Mouse (Mus musculus) ZHBTc4 (cell line): ENCODE data around the gene Ccr7.
A peak's percentile ranks its signal among the peaks of the same experiment; 100 is the strongest.

Source experiments
- DNase-seq: peaks from one replicate; pipeline ENCODE4 v3.0.0-alpha.2; 2011; ENCODE audit warnings: low read depth, low spot score

Ccr7 gene

GRCm38 (mm10) chr11:99117907-99118306, 37.0 kb downstream of the Ccr7 start:
- peak; percentile 53 for DNase-seq

GRCm38 (mm10) chr11:99115940-99116339, 38.9 kb downstream of the Ccr7 start:
- DNase-seq = no peak

GRCm38 (mm10) chr11:99113111-99113510, 41.8 kb downstream of the Ccr7 start:
- DNase-seq = no peak

DNA sequence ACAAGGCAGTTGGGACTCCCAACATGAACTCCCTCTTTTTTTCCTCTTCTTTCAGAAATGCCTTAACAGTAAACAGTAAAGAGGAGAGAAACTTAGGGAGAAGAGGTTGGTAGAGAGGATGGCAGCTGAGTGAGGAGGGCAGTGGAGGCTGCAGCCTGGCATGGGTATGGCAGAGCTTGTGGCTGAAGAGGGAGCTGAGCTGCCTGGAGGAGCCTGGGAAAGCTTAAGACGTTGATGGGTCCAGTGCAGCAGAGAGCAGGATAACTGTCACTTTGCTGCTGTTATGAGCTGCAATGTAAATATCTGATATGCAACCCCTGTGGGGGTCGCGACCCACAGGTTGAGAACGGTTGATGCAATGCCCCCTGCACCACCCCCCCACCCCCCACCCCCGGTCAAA, 42.2 kb downstream of the Ccr7 start:
- no peak for DNase-seq

DNA sequence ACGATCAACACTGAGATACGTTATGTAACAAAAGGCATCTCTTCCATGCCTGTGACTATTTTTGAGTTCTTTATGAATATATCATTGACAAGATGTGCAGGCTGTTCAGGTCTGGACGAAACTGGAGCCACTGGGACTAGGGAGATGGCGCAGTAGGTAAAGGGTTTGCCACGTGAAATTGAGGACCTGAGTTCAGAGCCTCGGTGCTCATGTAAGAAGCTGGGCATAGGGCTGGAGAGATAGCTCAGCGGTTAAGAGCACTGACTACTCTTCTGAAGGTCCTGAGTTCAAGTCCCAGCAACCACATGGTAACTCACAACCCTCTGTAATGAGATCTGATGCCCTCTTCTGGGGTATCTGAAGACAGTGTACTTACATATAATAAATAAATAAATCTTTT, 43.2 kb downstream of the Ccr7 start:
- DNase-seq = no peak

DNA sequence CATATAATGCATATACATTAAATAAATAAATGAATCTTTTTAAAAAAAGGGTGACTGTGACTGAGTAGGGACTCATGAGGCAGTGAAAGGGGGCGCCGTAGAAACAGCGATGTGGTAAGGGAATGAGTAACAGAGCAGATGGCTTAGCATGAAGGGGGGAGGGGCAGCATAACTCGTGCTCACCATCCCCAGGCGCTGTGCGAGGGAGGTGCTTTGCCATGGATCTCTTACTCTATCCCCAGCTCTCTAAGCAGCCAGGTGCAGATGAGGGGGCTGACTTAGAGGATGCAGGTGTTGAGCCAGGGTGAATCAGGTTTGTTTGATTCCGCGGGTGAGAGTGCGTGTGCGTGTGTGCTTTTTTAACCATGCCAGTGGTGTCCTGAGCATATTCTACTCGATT, 43.7 kb downstream of the Ccr7 start:
- no peak for DNase-seq

DNA sequence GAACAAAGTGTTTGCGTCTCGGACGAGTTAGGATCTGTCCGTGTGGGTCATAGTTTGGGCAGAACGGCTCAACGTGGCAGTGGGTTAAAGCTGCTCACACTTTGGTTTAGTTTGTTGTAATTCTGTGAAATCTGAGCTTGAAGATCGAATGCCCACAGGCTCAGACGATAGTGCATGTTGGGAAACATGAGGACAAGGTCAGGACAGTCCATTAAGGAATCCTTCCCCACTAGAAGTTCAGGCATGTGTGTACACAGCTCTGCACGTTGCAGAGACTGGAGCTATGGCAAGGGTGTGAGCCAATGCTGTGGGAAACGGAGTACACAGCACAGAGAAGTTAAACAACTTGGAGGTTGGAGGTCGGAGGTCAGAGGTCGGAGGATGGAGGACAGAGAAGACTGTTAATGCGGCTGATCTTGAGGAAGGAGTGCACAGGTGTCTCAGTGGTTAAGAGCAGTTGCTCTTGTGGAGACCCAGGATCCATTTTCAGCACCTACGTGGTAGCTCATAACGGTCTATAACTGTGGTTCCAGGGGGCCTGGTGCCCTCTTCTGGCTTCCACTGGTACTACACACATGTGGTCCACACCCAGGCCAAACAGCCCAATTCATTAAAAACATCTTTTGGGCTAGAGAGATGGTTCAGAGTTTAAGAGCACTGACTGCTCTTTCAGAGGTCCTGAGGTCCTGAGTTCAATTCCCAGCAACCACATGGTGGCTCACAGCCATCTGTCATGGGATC, 44.3 kb downstream of the Ccr7 start:
- peak; percentile 81 for DNase-seq

DNA sequence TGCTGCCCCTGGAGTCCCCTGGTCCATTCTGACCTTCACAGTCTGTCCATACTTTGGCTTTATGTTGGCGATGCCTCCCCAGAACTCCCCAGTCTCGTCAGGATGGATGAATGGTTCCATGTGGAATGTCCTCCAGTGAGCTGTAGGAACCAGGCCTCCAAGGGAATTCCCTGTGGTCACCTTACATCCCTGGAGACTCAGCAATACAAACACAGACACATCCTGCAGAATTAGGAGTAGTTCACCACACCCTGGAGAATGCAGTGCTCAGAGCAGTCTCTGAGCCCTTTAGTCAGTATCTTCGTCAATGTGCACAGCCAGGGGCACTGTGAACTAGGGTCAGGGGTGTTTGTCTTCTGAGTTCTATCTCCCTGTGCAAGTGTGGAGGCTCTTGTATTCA, 46.6 kb downstream of the Ccr7 start:
- no peak for DNase-seq

- DNase-seq = no peak
These were observed 48.7 kb downstream of the Ccr7 start for GRCm38 (mm10) chr11:99105981-99106726.

GRCm38 (mm10) chr11:99104609-99105410, 50.1 kb downstream of the Ccr7 start:
- peak; percentile 82 for DNase-seq

DNA sequence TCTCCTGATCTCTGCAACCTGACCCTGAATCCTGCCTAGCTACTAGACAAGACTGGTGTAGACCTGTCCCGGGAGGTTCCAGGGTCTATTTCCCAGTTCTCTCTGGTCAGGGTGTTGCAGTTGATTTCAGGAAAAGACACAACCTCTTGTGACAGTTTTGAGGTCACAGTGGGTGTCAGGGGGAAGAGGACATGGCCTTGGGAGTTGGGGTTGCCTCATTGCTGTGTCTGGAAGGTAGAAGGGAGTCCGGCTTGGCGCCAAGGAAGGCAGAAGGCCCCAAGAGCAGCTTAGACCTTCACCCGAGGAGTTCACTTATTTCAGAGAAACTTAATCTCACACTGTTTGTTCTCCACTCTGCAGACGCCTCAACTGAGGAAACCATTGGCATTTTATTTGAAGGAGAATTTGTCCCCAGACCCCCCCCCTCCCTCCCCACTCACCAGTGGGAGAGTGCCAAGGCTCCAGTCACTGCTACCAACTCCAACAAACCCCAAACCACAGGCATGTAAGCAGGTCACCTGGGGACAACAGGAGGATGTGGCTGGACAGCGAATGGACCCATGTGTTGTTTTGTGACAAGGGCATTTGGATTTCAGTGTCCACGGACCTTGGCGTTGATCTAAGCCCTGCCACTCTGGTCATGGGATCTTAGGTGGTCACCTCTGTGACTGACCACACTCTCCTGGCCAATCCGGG, 52.2 kb downstream of the Ccr7 start:
- no peak for DNase-seq

- DNase-seq = peak; percentile 52
These were observed 53.2 kb downstream of the Ccr7 start for GRCm38 (mm10) chr11:99101693-99102092.

GRCm38 (mm10) chr11:99100215-99100614, 54.7 kb downstream of the Ccr7 start:
- no peak for DNase-seq

GRCm38 (mm10) chr11:99099516-99099915, 55.4 kb downstream of the Ccr7 start:
- no peak for DNase-seq

- DNase-seq = no peak
These were observed 56.0 kb downstream of the Ccr7 start for GRCm38 (mm10) chr11:99098924-99099323.

DNA sequence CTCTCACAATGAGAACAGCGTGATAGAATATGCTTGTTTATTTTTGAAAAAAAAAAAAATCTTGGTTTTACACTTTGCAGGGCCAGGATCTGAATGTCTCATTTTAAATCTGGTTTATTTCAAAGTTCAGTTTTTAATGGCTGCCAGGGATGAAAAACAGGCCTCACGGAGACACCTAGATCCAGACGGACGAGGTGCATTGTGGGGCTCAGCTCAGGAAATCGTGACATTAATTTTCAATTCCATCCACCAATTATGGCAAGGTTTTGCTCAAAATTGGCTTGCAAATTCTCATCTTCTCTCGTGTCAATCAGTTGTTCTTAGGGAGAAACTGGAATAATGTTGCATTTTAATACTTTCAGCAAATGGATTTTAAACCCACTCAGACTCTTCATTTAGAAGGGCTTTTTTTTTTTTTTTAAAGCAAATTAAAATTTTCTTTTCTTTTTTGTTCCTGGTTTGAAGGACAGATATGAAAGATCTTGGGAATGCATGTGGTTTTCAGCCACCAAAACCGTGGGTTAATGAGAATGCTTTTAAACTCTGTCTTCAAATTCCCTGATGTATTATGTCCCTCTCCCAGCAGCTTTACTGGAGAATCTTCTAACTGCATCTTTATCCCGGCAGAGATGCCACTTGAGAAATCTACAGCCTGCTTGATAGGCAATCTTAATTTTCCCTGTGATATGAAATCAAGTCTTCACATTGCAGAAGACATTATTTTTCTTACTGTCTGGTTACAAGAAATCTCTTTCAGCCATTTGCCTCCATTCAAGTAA, 57.7 kb downstream of the Ccr7 start:
- no peak for DNase-seq

DNA sequence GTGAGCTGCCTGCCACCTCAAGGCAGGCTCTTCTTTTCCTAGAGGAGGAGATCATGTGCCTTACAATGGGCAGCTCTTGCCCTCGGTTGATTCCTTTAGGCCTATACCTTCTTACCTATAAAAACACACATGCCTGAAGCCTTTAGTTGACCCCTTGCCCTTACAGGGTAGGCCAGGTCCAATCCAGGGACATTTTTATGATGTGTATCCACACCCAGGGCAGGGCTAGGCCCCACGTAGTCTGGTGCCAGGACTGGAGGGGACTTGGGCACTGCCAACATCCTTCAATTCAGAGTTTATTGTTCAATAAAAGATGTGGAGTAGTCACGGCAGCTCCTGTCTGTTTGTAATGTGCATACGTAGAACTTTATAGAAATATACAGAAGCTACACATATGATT, 58.5 kb downstream of the Ccr7 start:
- DNase-seq = no peak

GRCm38 (mm10) chr11:99095759-99096158, 59.1 kb downstream of the Ccr7 start:
- DNase-seq = no peak

DNA sequence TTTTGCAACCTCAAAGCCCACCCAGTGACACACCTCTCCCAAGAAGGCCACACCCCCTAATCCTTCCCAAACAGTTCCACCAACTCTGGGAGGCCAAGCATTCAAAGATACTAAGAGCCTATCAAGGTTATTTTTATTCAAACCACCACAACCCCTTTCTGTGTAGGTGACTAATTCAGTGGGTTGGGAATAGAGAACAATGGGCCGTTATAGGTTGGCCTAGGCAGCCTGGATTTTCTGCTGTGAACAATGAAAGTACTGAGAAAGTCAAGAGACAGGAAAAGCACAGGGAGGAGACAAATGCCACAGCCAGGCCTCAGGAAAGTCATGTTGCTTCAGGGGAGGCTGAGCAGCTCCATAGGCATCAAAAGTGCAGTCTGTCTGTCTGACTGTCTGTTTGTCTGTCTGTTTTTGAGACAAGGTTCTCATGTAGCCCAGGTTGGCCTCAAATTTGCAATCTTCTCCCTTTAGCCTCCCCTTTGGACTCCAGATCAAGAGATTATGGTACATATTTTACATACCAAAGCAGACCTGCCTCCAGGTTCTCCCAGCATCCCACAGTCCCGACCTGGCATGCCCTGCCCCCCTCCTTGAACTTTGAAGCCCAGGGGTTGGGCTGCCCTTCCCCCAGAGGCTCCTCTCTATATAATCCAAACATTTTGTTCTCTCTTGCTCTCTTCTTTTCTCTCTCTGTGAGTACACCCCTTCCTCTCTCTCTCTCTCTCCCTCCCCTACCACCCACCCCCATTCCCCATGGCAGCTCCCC, 59.8 kb downstream of the Ccr7 start:
- peak; percentile 69 for DNase-seq
